Mouse (Mus musculus) left cerebral cortex, adult 8-10 months (tissue): ENCODE measurements around the gene Grip1. TPM values are rescaled to one million over a fixed set of nuclear protein-coding genes. Genes with fewer than 3 reads are reported as not detected.

Source experiments
- DNase-seq, 2 experiments: peaks; one replicate each; pipeline ENCODE4 v3.0.0; 2022; ENCODE audit warnings: low spot score in 2 of 2
- total RNA-seq, 4 experiments: library from RNA; stranded (reverse); gene quantifications; 2 replicates each; pipeline ENCODE4 v1.2.4; 2022

Grip1 gene
- total RNA-seq, 4 experiments from 2014 or later: 17.2 to 21.3 (median 19.1) TPM

GRCm38 (mm10) chr10:119742722-119743121, 289.1 kb downstream of the Grip1 start:
- DNase-seq: no peak

DNA sequence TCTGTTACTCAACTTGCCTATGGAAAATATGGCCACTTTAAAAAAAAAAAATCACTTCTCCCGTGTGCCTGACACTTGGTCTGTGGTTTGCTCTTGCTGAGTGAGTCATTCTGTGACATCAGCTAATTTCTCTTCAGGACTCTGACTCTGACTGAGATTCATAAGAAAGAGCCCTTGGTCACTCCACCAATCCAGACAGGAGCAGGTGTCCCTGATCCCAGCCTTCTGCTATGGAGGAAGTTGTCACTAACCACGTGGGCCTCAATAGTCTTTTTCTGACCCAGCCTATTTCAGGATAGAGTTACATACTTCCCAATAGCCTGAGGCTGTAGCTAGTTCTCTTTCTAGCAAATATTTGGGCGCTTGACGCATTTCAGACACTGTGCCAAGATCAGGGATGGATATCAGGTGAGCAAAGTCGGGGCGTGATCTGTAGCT, 298.8 kb downstream of the Grip1 start:
- DNase-seq: no peak

- no peak for DNase-seq
These were observed 302.6 kb downstream of the Grip1 start for GRCm38 (mm10) chr10:119756271-119756670.

DNA sequence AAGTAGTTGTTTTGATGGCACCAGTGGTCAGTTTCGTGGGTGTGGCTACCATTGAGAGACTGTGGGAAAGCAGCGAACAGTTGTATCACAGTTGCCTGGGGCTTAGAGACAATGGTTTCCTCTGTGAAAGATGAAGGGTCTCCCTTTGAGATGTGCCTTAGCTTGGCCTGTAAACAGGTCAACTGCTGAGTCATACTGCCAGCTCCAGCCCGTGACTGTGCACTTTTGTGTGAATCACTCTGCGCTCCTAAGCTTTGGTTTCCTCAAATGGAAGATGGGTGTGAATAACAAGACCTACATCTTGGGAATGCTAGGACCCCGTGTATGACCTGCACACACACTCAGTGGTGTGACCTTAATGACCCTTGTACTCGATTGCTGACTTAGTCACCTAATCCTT, 303.6 kb downstream of the Grip1 start:
- DNase-seq: no peak

DNA sequence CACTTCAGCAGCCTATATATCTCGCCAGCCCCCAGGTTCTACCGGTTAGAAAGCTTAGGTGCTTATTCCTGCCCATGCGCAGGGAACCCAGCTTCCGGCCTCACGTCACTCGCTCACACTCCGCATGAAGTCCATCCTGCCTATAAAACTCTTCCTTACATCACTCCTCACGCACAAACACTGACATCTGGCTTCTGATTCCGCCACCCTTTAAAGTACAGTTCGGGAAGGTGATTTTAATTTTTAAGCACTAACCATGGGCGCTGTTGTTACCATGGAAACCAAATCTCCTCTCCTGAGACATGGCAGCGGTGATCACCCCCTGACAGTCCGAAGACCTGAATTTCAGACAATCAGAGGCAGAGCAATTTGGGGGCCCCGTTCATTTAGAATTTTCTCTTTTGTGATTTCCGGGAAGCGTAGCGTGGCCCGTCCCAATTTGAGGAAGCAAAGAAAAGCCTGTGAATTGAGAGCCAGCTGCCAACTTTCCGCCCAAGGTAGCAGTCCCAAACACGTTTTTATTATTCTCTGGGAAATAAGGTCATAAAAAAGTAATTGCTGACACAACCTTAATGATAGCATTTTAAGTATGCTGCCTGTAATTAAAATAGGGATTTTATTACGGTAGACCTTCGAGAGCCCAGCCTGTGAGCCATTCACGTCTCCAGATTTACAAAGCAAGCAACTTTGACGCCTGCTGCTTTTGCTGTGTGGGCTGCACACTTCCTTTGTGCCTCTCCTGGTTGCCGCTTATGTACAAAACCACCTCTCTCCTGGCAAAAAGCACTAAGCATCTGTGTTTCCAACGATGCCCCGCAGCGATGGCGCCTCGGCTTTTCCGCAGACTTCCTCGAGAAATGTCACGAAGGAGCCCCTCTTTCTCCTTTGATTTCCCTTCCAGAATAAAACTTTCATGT, 308.1 kb downstream of the Grip1 start:
- peak; percentile 13 to 14 for DNase-seq

GRCm38 (mm10) chr10:119778871-119779270, 325.2 kb downstream of the Grip1 start:
- no peak for DNase-seq

GRCm38 (mm10) chr10:119779657-119780056, 326.0 kb downstream of the Grip1 start:
- DNase-seq: no peak

- no peak for DNase-seq
These were observed 336.9 kb downstream of the Grip1 start for GRCm38 (mm10) chr10:119790507-119790906.

GRCm38 (mm10) chr10:119802421-119802820, 348.8 kb downstream of the Grip1 start:
- no peak for DNase-seq

DNA sequence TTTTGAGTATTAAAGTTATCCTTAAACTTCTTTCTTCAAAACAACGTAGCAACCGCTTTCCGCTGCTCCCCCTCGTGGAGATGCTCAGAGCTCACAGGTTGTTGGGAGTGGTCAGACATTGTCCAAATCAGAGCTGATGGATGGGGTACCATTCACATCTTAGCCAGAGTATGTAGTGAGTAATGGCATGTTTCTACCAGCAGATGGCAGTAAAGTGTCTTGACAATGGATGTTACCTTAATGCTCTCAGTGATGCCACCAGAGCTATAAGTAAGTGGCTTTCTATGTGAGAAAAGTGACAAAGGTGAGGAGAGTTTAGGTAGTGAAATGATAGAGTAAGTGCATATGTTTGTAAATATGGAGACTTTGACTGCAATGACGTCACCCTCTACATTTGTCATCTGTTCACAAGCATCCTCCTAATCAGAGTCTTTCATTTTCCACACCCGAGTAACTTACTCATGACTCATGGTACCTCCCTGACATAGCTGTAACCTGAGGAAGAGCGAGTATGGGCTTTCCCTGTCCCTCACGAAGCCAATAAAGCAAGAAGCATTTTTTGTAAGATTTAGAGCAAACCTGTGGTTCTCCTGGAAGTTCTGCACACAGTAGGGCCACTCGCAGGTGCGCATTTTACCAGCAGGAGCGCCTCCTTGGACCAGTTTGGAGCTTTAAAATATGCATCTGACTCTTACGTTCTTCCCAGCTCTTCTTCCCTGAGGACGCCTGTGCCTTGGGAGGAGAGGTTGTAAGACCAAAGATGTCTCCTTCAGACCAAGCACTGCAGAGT, 350.2 kb downstream of the Grip1 start:
- no peak for DNase-seq

- no peak for DNase-seq
These were observed 350.8 kb downstream of the Grip1 start for GRCm38 (mm10) chr10:119804423-119804814.

DNA sequence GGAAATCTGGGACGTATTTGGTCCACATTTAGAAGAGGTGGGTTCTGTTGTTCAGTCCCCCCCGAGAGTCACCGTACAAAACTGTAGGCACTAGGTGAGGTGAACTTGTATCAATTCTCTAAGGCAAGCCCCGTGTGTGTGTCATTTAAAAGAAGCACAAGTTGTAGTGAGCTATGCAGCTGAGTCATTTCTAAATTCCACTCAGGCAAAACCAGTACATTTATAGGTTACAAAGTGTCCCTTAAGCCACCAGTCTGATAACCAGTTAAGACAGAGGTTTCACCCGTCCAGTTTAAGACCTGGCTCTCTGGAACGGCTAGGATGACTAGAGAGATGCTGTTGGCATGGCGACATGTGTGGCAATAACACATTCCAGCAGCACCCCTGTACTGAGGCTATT, 351.5 kb downstream of the Grip1 start:
- no peak for DNase-seq

GRCm38 (mm10) chr10:119806151-119806550, 352.5 kb downstream of the Grip1 start:
- no peak for DNase-seq

DNA sequence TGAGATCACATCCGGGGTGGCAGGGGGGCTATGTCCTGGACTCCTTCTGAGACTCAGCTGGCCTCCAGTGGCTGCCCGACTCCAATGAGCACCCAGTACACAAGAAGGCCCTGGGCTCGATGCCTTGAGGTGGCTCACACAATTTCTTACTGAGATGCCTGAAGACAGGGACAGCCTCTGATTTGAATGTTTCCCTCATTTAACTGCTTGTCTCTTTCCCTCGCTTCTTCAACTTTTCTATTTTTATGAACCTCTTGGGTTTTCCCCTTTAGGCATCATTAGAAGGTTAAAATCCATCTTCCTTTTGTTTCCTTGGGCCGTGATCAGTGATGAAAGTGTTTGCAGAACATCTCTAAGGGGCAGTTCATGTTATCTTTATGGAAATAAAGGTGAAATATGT, 354.8 kb downstream of the Grip1 start:
- DNase-seq: no peak

DNA sequence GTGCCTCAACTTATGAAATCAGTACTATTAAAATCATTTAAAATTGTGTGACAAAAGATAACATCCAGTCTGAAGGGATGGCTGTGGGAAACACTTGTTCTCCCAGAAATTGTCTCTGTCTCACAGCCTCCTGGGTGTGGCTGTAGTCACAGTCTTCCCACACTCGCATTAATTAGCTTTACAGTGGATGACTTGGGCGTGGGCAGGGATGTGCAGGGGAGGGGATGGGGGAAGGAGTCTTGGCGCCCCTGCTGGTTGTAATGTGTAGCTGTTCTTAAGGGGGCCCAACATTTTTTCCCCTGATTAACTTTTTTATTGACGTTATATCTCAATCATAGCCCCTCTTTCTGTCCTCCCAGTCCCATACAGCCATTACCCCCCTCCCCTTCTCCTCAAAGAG, 360.5 kb downstream of the Grip1 start:
- no peak for DNase-seq

- no peak for DNase-seq
These were observed 362.4 kb downstream of the Grip1 start for GRCm38 (mm10) chr10:119816001-119816400.

DNA sequence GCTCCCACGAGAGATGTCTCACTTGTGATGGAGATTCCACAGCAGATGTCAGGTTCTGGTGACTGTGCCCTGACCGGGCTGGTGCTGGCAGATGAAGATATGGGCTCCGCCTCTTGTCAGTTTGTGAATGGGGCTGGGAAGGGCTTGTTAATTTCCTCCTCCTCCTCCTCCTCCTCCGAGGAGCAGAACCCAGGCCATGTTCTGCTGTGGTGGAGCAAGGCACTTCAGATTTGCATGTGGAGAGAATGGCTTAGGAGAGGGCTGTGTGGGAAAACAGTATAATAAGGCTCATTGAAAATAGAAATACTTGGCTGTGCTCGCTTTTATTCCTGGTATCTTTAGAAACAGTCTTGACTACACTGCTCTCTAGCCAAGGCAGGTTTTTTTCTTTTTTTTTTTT, 364.8 kb downstream of the Grip1 start:
- DNase-seq: peak in 1 of 2 experiments; percentile 37

DNA sequence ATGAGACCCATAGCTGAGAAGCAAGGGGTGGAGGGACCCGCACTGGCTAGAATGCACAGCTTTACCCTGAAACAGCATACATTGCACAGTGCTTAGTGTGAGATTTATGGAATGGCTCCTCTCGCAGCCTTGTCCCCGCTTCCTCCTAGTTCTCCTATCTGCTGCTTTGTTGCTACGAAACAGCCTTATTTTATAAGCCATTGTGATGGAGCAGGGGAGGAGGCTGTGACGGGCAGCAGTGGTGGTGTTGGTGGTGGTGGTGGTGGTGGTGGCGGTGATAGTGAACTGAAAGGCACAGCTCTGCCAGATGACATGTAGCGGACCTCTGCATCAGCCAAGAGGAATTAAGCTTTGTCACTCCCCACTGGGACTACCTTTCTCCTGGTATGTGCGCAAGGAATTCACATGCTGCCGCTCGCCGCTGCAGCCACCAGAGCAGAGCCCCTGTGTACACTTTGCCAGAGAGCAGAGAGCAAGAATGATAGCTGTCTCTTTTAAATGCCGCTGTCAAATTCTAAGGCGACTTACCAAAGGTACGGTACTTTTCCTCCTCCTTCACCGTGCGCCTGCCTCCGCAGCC, 365.6 kb downstream of the Grip1 start:
- DNase-seq: peak in 1 of 2 experiments; percentile 32

GRCm38 (mm10) chr10:119819740-119820139, 366.1 kb downstream of the Grip1 start:
- no peak for DNase-seq

DNA sequence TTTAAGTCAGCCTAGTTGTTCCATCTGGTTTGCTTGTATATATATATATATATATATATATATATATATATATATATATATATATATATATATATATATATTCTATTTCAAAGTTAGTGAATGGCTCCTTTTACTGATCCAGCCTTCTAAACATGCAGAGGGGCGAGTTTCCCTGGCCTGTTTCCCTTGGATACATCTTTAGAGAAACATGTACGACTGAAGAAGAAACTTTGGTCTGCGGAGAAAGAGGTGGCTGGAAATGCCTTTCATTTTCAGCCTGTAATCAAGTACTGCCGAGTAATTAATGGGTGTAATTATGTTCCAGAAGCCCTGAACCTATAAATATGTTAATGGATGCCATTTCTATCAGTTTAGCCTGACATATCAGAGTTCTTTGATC, 366.8 kb downstream of the Grip1 start:
- no peak for DNase-seq

- DNase-seq: no peak
These were observed 370.1 kb downstream of the Grip1 start for GRCm38 (mm10) chr10:119823691-119824090.

DNA sequence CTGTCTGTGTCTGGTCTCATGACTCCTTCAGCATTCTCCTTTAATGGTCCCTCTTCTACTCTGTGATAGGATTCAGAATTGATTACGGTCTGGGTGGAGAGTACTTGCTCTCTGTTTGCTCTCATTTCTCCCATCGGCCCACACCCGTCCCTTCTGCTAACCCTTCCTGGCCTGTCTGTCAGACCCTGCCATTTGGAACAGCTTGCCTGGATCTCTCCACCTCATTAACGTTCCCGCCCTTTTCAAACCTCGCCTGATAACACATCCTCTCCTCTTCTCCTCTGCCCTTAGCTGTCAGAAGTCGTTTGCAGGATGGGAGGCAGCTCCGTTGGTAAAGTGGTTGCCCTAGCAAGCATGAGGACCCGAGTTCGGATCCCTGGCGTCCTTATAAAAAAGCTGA, 370.9 kb downstream of the Grip1 start:
- no peak for DNase-seq
